ENCODE assay signal across 9 mouse cellular contexts in the genomic region with DNA sequence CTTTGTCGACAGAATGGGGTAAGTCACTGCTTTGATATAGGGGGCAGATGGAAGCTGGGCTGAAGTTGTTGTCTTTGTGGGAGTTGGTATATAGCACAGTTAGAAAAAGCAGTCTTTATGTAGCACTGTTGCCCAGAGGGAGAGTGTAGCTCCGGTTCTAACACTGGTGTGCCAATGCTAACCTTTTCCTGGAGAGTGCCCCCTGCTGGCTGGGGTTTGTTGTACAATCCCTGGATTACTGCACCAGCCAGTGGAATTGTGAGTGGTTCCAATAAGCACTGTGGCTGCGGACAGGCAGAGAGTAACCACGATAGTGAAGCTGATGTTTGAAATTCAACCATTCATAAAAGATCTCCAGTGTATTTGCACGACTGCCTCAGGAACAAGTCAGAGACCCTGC. TPM values are rescaled to one million over a fixed set of nuclear protein-coding genes. Genes with fewer than 3 reads are reported as not detected.
A peak's percentile ranks its signal among the peaks of the same experiment; 100 is the strongest.
DNase-seq lines count a peak whose midpoint lies in the region; ATAC-seq and TF ChIP-seq lines count a peak whose summit lies in the region.
"Had no signal": no experiment of that assay in that cellular context is flagged by ENCODE, and none has a peak within 500 bp of the region (broad histone marks: within the 10 kb centered on the region; RNA-seq: fewer than 3 reads in every experiment).

No protein-coding gene starts in this region.

- TF ChIP-seq EP300 in heart, adult 2 months (IDR thresholded peaks at IDR 0.05; ENCODE audit: insufficient read depth, low read depth, low read length) = no peak
- TF ChIP-seq EP300 in lung, postnatal 0 days (IDR thresholded peaks at IDR 0.05) = no peak

- intact Hi-C loops in heart, adult 2 months (cut with DNase I) = loop anchor here (2.0 to 5.0 kb wide), 5 partner anchors 70 to 620 kb away; no protein-coding TSS in a partner anchor
- intact Hi-C loops in left cerebral cortex, postnatal 4 days (cut with DNase I) = loop anchor here (10.0 kb wide), 2 partner anchors 123 to 243 kb away; partner anchors contain the start of gene Rasal2

- CTCF ChIA-PET in Patski (lab: Charles Lee) = interaction anchor here (0.9 to 4.8 kb wide), 10 partner anchors 10 to 240 kb away, joined by 3 to 21 read pairs (median 6); no protein-coding TSS in a partner anchor

- H3K9me3 ChIP-seq in heart, embryonic 11.5 days (replicated peaks; ENCODE audit: control insufficient read depth, low read length) = no peaks in the 10 kb centered on the region
- no peaks in the 10 kb centered on the region for H3K9me3 ChIP-seq in lung, postnatal 0 days (ENCODE audit: low read length)
- H3K9me3 ChIP-seq: hindbrain, embryonic 15.5 days had no signal

- POLR2A ChIA-PET in Patski (lab: Charles Lee) = interaction anchor here (0.7 kb wide), 1 partner anchor 223 kb away, joined by 4 read pairs; no protein-coding TSS in a partner anchor

- peak in 1 of 2 experiments; percentile 46 for DNase-seq in heart, adult 2 months
- DNase-seq in 416B (ENCODE audit: low read depth) (peak; percentile 7), Patski (ENCODE audit: low read depth, low spot score) (no peak)
- no peak for DNase-seq in lung, postnatal 0 days (ENCODE audit: low spot score)
- DNase-seq in left cerebral cortex, postnatal 4 days = no peak
- DNase-seq in cerebellum, adult 11 months = no peak
- no peak for DNase-seq in left cerebral cortex, adult 8-10 months (ENCODE audit: low spot score in 2 of 2)

- ATAC-seq in heart, embryonic 11.5 days (replicated peaks; ENCODE audit: insufficient number of reproducible peaks, low FRiP score, low TSS enrichment) = no peak
- peak; percentile 67 for ATAC-seq in Patski
- ATAC-seq in lung, postnatal 0 days = no peak

- H3K9ac ChIP-seq in heart, adult 2 months (ENCODE audit: low read depth, low read length) = no peak overlapping the region
- H3K9ac ChIP-seq in heart, embryonic 11.5 days (ENCODE audit: low read depth, low read length) = no peak overlapping the region
- H3K9ac ChIP-seq in lung, postnatal 0 days (replicated peaks; ENCODE audit: low read depth) = no peak overlapping the region
- H3K9ac ChIP-seq: hindbrain, embryonic 15.5 days had no signal

- no peak overlapping the region for H3K27ac ChIP-seq in heart, adult 2 months
- H3K27ac ChIP-seq in heart, embryonic 11.5 days (ENCODE audit: low read depth, low read length) = no peak overlapping the region
- no peak overlapping the region for H3K27ac ChIP-seq in lung, postnatal 0 days (ENCODE audit: low read length)
- H3K27ac ChIP-seq: hindbrain, embryonic 15.5 days had no signal

- H3K79me2 ChIP-seq in heart, adult 2 months (replicated peaks; ENCODE audit: control insufficient read depth, insufficient read depth, low read length) = no peaks in the 10 kb centered on the region

- in situ Hi-C loops in Patski (cut with MboI; ENCODE audit: low pct_unique_long_range_greater_than_20kb) = loop anchor here (5.0 kb wide), 1 partner anchor 240 kb away; no protein-coding TSS in a partner anchor

- peak; percentile 64 for TF ChIP-seq CTCF in heart, adult 2 months (IDR thresholded peaks at IDR 0.05)
- peak; percentile 67 for TF ChIP-seq CTCF in Patski (IDR thresholded peaks at IDR 0.05)
- TF ChIP-seq CTCF in lung, postnatal 0 days (IDR thresholded peaks at IDR 0.05) = peak; percentile 54

- WGBS in heart, adult 2 months = 86% methylated on average over 5 of the region's 5 CpGs
- 75% methylated on average over 5 of the region's 5 CpGs for WGBS in heart, embryonic 11.5 days (ENCODE audit: insufficient replicate concordance)
- WGBS in lung, postnatal 0 days = 83% methylated on average over 5 of the region's 5 CpGs

- H3K36me3 ChIP-seq in heart, adult 2 months (ENCODE audit: control insufficient read depth, insufficient read depth, low read length) = no peaks in the 10 kb centered on the region
- H3K36me3 ChIP-seq in heart, embryonic 11.5 days (ENCODE audit: control insufficient read depth, insufficient read depth, low read length) = no peaks in the 10 kb centered on the region
- no peaks in the 10 kb centered on the region for H3K36me3 ChIP-seq in lung, postnatal 0 days (ENCODE audit: insufficient read depth, low read length)
- H3K36me3 ChIP-seq: hindbrain, embryonic 15.5 days had no signal

- no peak overlapping the region for H3K4me3 ChIP-seq in heart, adult 2 months
- H3K4me3 ChIP-seq in heart, embryonic 11.5 days (ENCODE audit: low read depth, low read length) = no peak overlapping the region
- no peak overlapping the region for H3K4me3 ChIP-seq in lung, postnatal 0 days (ENCODE audit: low read depth, low read length)
- H3K4me3 ChIP-seq: hindbrain, embryonic 15.5 days had no signal

- H3K4me2 ChIP-seq in heart, embryonic 11.5 days = no peak overlapping the region
- H3K4me2 ChIP-seq in lung, postnatal 0 days (replicated peaks; ENCODE audit: low read depth, low read length) = no peak overlapping the region
- H3K4me2 ChIP-seq: hindbrain, embryonic 15.5 days had no signal

- no peak for TF ChIP-seq POLR2A in heart, adult 2 months (IDR thresholded peaks at IDR 0.05; ENCODE audit: insufficient read depth, low read depth, low read length)

- H3K27me3 ChIP-seq in heart, adult 2 months (ENCODE audit: control insufficient read depth, insufficient read depth, low read length) = no peaks in the 10 kb centered on the region
- no peaks in the 10 kb centered on the region for H3K27me3 ChIP-seq in heart, embryonic 11.5 days (ENCODE audit: control insufficient read depth, insufficient read depth, low read length)
- H3K27me3 ChIP-seq in Patski = peaks cover 9% of the 10 kb centered on the region
- no peaks in the 10 kb centered on the region for H3K27me3 ChIP-seq in lung, postnatal 0 days (replicated peaks; ENCODE audit: insufficient read depth, low read length)

- H3K4me1 ChIP-seq in heart, adult 2 months (ENCODE audit: control insufficient read depth, insufficient read depth, low read length) = no peaks in the 10 kb centered on the region
- H3K4me1 ChIP-seq in heart, embryonic 11.5 days (ENCODE audit: control insufficient read depth, insufficient read depth, low read length) = peaks cover 3% of the 10 kb centered on the region; the same call in 1 of the 2 replicates
- no peaks in the 10 kb centered on the region for H3K4me1 ChIP-seq in lung, postnatal 0 days (ENCODE audit: insufficient read depth, low read depth, low read length)
- H3K4me1 ChIP-seq: hindbrain, embryonic 15.5 days had no signal

RNA-seq across cellular contexts. Expression of gene Sec16b, which starts 31.1 kb away (rescaled TPM):
- 1 to 10 TPM in 1 of 2 experiments, under 1 TPM in 1; 0.76 to 1.2 TPM for total RNA-seq in heart, adult 2 months (2021)
- 3.2 and 3.3 TPM in 2 replicates for polyA plus RNA-seq in heart, adult 2 months (2012; rRNA removed)
- 0.74 and 1.9 TPM in 2 replicates for polyA plus RNA-seq in heart, embryonic 11.5 days (2014; fragmentation: Nextera tagmentation; extraction: Ambion mirVana)
- polyA plus RNA-seq in Patski (2021) = 0.39 TPM
- polyA plus RNA-seq in lung, postnatal 0 days (2015; fragmentation: Nextera tagmentation; extraction: Ambion mirVana) = 0.87 and 1.2 TPM in 2 replicates
- total RNA-seq in left cerebral cortex, postnatal 4 days (2021) = under 1 TPM; 0.36 to 0.42 TPM
- 1 to 10 TPM in 2 of 4 experiments, under 1 TPM in 2; 0.89 to 1.1 (median 1.0) TPM for total RNA-seq in left cerebral cortex, adult 8-10 months (2022)
